Mouse (Mus musculus) spleen, adult 2 months (tissue): ENCODE results near the gene Tomm34. TPM values are rescaled to one million over a fixed set of nuclear protein-coding genes. Genes with fewer than 3 reads are reported as not detected.

Experiments
- DNase-seq, 2 experiments: peaks; one replicate each; pipeline versions ENCODE4 v3.0.0 to v3.0.0-alpha.2; 2012 to 2021; ENCODE audit warnings: low spot score in 2 of 2, low read depth in 1 of 2
- H3K27ac ChIP-seq: fragments of 200-500 bp; 2 replicates; pipeline ENCODE4 v1.5.1; 2012; ENCODE audit warnings: low read length, inconsistent platforms; ENCODE audit not compliant: insufficient read depth
- H3K27me3 ChIP-seq: fragments of 200-500 bp; 2 replicates; pipeline ENCODE4 v1.6.1; 2012; ENCODE audit warnings: mild to moderate bottlenecking, moderate library complexity, low read length, inconsistent platforms; ENCODE audit not compliant: control insufficient read depth, insufficient read depth
- H3K36me3 ChIP-seq: fragments of 200-500 bp; 2 replicates; pipeline ENCODE4 v1.6.1; 2012; ENCODE audit warnings: mild to moderate bottlenecking, low read length, inconsistent platforms; ENCODE audit not compliant: control insufficient read depth, insufficient read depth
- H3K4me1 ChIP-seq: fragments of 200-500 bp; 2 replicates; pipeline ENCODE4 v1.6.1; 2011; ENCODE audit warnings: inconsistent platforms; ENCODE audit not compliant: control insufficient read depth, insufficient read depth, insufficient read length
- H3K4me3 ChIP-seq: fragments of 200-500 bp; 2 replicates; pipeline ENCODE4 v1.5.1; 2011; ENCODE audit warnings: mild to moderate bottlenecking, inconsistent platforms; ENCODE audit not compliant: insufficient read depth, insufficient read length; ENCODE audit errors: extremely low read depth
- CTCF ChIP-seq: fragments of 200-500 bp; IDR thresholded peaks from 2 replicates; pipeline ENCODE4 v1.5.1; 2011; ENCODE audit warnings: mild to moderate bottlenecking, inconsistent platforms; ENCODE audit not compliant: insufficient read depth, insufficient read length, insufficient replicate concordance; ENCODE audit errors: extremely low read depth
- POLR2A ChIP-seq: fragments of 200-500 bp; IDR thresholded peaks from 2 replicates; pipeline ENCODE4 v1.6.1; 2011; ENCODE audit warnings: low read depth, low read length, inconsistent platforms
- WGBS: fragments of 180-500 bp; shearing (Covaris S2); methylation state at CpG from one replicate; pipeline ENCODE4 v1.1.7; 2018; 5-methylcytosine and 5-hydroxymethylcytosine counted together
- polyA plus RNA-seq: library from polyadenylated mRNA; depleted of rRNA; stranded (reverse); fragments of >200 nt; gene quantifications from 2 replicates; pipeline ENCODE4 v1.2.3, GENCODE M21; 2012; rRNA removed

Tomm34 gene
- polyA plus RNA-seq, result 51.7 and 66.0 TPM in 2 replicates

DNA sequence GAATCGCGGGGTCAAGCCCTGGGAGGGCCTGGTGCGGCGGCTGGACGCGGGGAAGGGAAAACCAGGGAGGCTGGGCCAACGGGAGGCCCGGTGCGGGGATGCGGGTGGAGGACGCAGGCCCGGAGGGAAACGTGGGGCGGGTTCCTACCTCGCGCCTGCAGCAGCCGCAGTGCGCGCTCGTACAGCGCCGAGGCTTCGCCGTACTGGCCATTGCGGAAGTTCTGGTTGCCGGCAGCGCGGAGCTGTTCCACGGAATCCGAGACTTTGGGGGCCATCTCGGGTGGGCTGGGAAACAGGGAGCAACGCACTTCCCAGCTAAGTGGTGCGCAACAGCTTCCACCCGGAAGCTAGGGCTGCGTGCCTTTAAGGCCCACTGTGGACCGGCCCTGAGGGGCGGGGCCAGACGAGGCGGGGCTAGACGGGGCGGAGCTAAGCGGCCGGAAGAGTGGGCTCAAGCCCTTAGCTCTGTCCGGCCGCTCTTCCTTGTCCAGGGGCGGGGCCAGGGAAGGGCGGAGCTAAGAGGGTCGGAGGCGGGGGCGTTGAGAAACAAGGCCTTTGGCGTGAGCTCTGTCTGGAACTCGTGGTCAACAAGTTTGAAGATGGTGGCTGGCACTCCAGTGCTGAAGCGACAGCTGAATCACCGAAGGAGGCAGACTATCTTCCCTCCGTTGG, at the start of gene Tomm34:
Gene Tomm34, minus strand, starts transcription at position 405 of the 672 bp plus-strand sequence.
- no peaks in the 10 kb centered on the region; the same call in 1 of the 2 replicates for H3K4me1 ChIP-seq
- peaks cover 6% of the 10 kb centered on the region for H3K36me3 ChIP-seq
- H3K27ac ChIP-seq, result peak within 1 kb of the TSS; percentile 88
- peak; percentile 96 for TF ChIP-seq POLR2A
- TF ChIP-seq CTCF, result no peak
- WGBS, result under 1% methylated on average over 54 of the region's 55 CpGs
- DNase-seq, result peak; percentile 75 to 97
- no peaks in the 10 kb centered on the region for H3K27me3 ChIP-seq
- H3K4me3 ChIP-seq, result peak within 1 kb of the TSS; percentile 90

DNA sequence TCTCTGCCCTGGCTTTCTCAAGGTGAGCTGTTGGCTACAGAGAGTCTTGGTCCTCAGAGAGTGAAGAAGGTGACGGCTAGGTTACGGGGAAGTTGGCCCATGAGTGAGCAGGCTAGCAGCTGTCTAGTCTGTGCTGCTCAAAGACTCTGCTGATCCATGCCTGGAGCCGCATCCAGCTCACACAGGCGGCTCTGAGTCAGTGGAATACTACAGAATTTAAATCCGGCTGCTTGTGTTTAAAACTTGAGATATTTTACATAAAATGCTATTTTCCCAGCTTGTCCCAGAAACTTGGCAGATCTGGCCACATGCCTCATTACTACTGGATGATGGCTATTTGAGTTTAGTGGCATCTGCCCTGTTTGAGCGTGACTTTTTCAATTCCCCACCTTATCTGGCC, 48.5 kb upstream of the Tomm34 start:
- 96% methylated on average over 6 of the region's 6 CpGs for WGBS
- H3K4me3 ChIP-seq, result no peak overlapping the region
- H3K36me3 ChIP-seq, result peaks cover 31% of the 10 kb centered on the region
- H3K27me3 ChIP-seq, result no peaks in the 10 kb centered on the region
- H3K27ac ChIP-seq, result no peak overlapping the region
- H3K4me1 ChIP-seq, result no peaks in the 10 kb centered on the region
- TF ChIP-seq POLR2A (no peak), CTCF (no peak)
- no peak for DNase-seq

GRCm38 (mm10) chr2:164115531-164115930, 44.6 kb upstream of the Tomm34 start:
- 91% methylated on average over 10 of the region's 10 CpGs for WGBS
- Histone ChIP-seq H3K27me3 (no peaks in the 10 kb centered on the region), H3K36me3 (peaks cover 39% of the 10 kb centered on the region), H3K4me1 (no peaks in the 10 kb centered on the region), H3K27ac (no peak overlapping the region), H3K4me3 (no peak overlapping the region)
- DNase-seq, result no peak
- TF ChIP-seq CTCF (no peak), POLR2A (no peak)

GRCm38 (mm10) chr2:164114051-164114450, 43.1 kb upstream of the Tomm34 start:
- 78% methylated on average over 6 of the region's 6 CpGs for WGBS
- no peaks in the 10 kb centered on the region for H3K27me3 ChIP-seq
- H3K4me1 ChIP-seq, result no peaks in the 10 kb centered on the region
- H3K27ac ChIP-seq, result no peak overlapping the region
- H3K36me3 ChIP-seq, result peaks cover 29% of the 10 kb centered on the region
- no peak overlapping the region for H3K4me3 ChIP-seq
- no peak for TF ChIP-seq CTCF
- TF ChIP-seq POLR2A, result no peak
- DNase-seq, result no peak

DNA sequence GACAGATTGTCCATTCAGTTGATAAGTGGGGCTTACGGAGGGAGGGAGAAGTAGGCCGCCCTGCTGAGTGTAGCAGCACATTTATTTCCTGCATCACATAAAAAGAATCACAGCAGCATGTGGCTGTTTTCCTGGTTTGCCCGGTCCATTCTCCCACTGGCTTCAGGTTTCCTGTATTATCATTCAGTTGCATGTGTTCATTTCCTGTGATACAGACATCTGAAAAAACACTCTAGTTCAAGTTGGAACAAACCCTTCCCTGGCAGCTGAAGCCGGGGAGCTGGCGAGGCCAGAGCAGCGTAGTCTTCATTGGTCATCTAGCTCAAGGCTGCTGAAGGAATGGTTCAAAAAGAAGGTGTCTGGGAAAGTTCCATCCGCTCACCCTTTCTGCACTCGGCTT, 40.6 kb upstream of the Tomm34 start:
- DNase-seq, result no peak
- no peak for TF ChIP-seq CTCF
- no peak for TF ChIP-seq POLR2A
- H3K27ac ChIP-seq, result no peak overlapping the region
- no peak overlapping the region for H3K4me3 ChIP-seq
- 92% methylated on average over 8 of the region's 8 CpGs for WGBS
- no peaks in the 10 kb centered on the region for H3K4me1 ChIP-seq
- peaks cover 35% of the 10 kb centered on the region for H3K36me3 ChIP-seq
- H3K27me3 ChIP-seq, result no peaks in the 10 kb centered on the region

- H3K36me3 ChIP-seq, result peaks cover 43% of the 10 kb centered on the region
- no peak for DNase-seq
These were observed 37.5 kb upstream of the Tomm34 start for GRCm38 (mm10) chr2:164108501-164108900.

GRCm38 (mm10) chr2:164107125-164107874, 36.3 kb upstream of the Tomm34 start:
- Histone ChIP-seq H3K36me3 (peaks cover 44% of the 10 kb centered on the region), H3K4me3 (no peak overlapping the region), H3K27ac (no peak overlapping the region), H3K27me3 (no peaks in the 10 kb centered on the region), H3K4me1 (no peaks in the 10 kb centered on the region)
- DNase-seq, result no peak
- TF ChIP-seq POLR2A (no peak), CTCF (no peak)
- WGBS, result 90% methylated on average over 16 of the region's 16 CpGs

More at GRCm38 (mm10) chr2:164108501-164108900, 37.5 kb upstream of the Tomm34 start:
- WGBS, result 94% methylated on average over 4 of the region's 4 CpGs
- TF ChIP-seq CTCF, result no peak
- TF ChIP-seq POLR2A, result no peak
- no peak overlapping the region for H3K27ac ChIP-seq
- no peaks in the 10 kb centered on the region for H3K4me1 ChIP-seq
- H3K4me3 ChIP-seq, result no peak overlapping the region
- no peaks in the 10 kb centered on the region for H3K27me3 ChIP-seq
